Mouse (Mus musculus) v-Abl transformed pro-B cells (cell line): ENCODE results near the gene Dnmbp.

Source experiments
- in situ Hi-C, 2 experiments: fragments of 400-800 bp; cut with MboI; formaldehyde crosslinking; loops; one replicate each; pipeline ENCODE4 v1.15.1; 2025; ENCODE audit not compliant: unreplicated experiment in 2 of 2

Dnmbp gene

GRCm38 (mm10) chr19:43952936-43953335 lies 12.9 kb upstream of the Dnmbp start:
- in situ Hi-C loops: loop anchor here (10.0 kb wide), 2 partner anchors 118 to 308 kb away; no protein-coding TSS in a partner anchor

- in situ Hi-C loops: no loop called here
Observed at GRCm38 (mm10) chr19:43949111-43949810, 9.3 kb upstream of the Dnmbp start.

GRCm38 (mm10) chr19:43944566-43944965 lies 4.6 kb upstream of the Dnmbp start:
- in situ Hi-C loops: no loop called here

GRCm38 (mm10) chr19:43943076-43943475 lies 3.1 kb upstream of the Dnmbp start:
- in situ Hi-C loops: no loop called here

- in situ Hi-C loops: no loop called here
Observed at GRCm38 (mm10) chr19:43939171-43939768, 721 bp downstream of the Dnmbp start.

- in situ Hi-C loops: no loop called here
Observed at GRCm38 (mm10) chr19:43938355-43938754, 1.6 kb downstream of the Dnmbp start.

- in situ Hi-C loops: no loop called here
Observed at GRCm38 (mm10) chr19:43930926-43931325, 9.1 kb downstream of the Dnmbp start.

- in situ Hi-C loops: no loop called here
Observed at GRCm38 (mm10) chr19:43930366-43930765, 9.6 kb downstream of the Dnmbp start.

GRCm38 (mm10) chr19:43929869-43930268 lies 10.1 kb downstream of the Dnmbp start:
- in situ Hi-C loops: no loop called here

- in situ Hi-C loops: no loop called here
Observed at GRCm38 (mm10) chr19:43927967-43928366, 12.0 kb downstream of the Dnmbp start.

- in situ Hi-C loops: no loop called here
Observed at GRCm38 (mm10) chr19:43927057-43927456, 12.9 kb downstream of the Dnmbp start.

GRCm38 (mm10) chr19:43926141-43926987 lies 13.6 kb downstream of the Dnmbp start:
- in situ Hi-C loops: no loop called here

- in situ Hi-C loops: no loop called here
Observed at GRCm38 (mm10) chr19:43924361-43924760, 15.6 kb downstream of the Dnmbp start.

GRCm38 (mm10) chr19:43922963-43923362 lies 17.0 kb downstream of the Dnmbp start:
- in situ Hi-C loops: no loop called here

- in situ Hi-C loops: no loop called here
Observed at GRCm38 (mm10) chr19:43921410-43921809, 18.6 kb downstream of the Dnmbp start.

- in situ Hi-C loops: no loop called here
Observed at GRCm38 (mm10) chr19:43920453-43921300, 19.3 kb downstream of the Dnmbp start.

- in situ Hi-C loops: no loop called here
Observed at GRCm38 (mm10) chr19:43919841-43920240, 20.1 kb downstream of the Dnmbp start.

- in situ Hi-C loops: no loop called here
Observed at GRCm38 (mm10) chr19:43918834-43919233, 21.2 kb downstream of the Dnmbp start.

GRCm38 (mm10) chr19:43917763-43918162 lies 22.2 kb downstream of the Dnmbp start:
- in situ Hi-C loops: no loop called here

- in situ Hi-C loops: no loop called here
Observed at GRCm38 (mm10) chr19:43917406-43917691, 22.6 kb downstream of the Dnmbp start.
